Mouse (Mus musculus) intestine, postnatal 0 days (tissue): Measurements from ENCODE around the gene Cbx2. TPM values are rescaled to one million over a fixed set of nuclear protein-coding genes. Genes with fewer than 3 reads are reported as not detected.

ENCODE experiments used
- ATAC-seq: fragments of 200-750 bp; cut with Nextera tagmentation; 2 replicates; pipeline ENCODE4 v1.8.0; 2017; ENCODE audit warnings: mild to moderate bottlenecking, moderate TSS enrichment, moderate library complexity
- H3K27ac ChIP-seq: fragments of 300-500 bp; sonication (generic); 2 replicates; pipeline ENCODE4 v1.5.1; 2014; ENCODE audit warnings: mild to moderate bottlenecking, low read depth, low read length, moderate library complexity
- H3K27me3 ChIP-seq: fragments of 300-500 bp; sonication (generic); replicated peaks from 2 replicates; pipeline ENCODE4 v1.6.1; 2014; ENCODE audit warnings: low read length, mixed read lengths; ENCODE audit not compliant: control insufficient read depth, insufficient read depth
- H3K36me3 ChIP-seq: fragments of 300-500 bp; sonication (generic); 2 replicates; pipeline ENCODE4 v1.6.1; 2014; ENCODE audit warnings: mild to moderate bottlenecking, moderate library complexity; ENCODE audit not compliant: control insufficient read depth, insufficient read depth
- H3K4me1 ChIP-seq: fragments of 300-500 bp; sonication (generic); replicated peaks from 2 replicates; pipeline ENCODE4 v1.6.1; 2014; ENCODE audit warnings: antibody characterized with exemption, low read length, mixed read lengths; ENCODE audit not compliant: control insufficient read depth, insufficient read depth
- H3K4me2 ChIP-seq: fragments of 300-500 bp; sonication (generic); replicated peaks from 2 replicates; pipeline ENCODE4 v1.6.1; 2014; ENCODE audit warnings: low read depth, mild to moderate bottlenecking, moderate library complexity
- H3K4me3 ChIP-seq: fragments of 300-500 bp; sonication (generic); 2 replicates; pipeline ENCODE4 v1.5.1; 2014; ENCODE audit warnings: low read depth, low read length
- H3K9ac ChIP-seq: fragments of 300-500 bp; sonication (generic); 2 replicates; pipeline ENCODE4 v1.6.1; 2014; ENCODE audit warnings: mild to moderate bottlenecking, low read depth, low read length
- H3K9me3 ChIP-seq: fragments of 300-500 bp; sonication (generic); 2 replicates; pipeline ENCODE4 v1.6.1; 2016; ENCODE audit warnings: mixed run types; ENCODE audit not compliant: control insufficient read depth
- CTCF ChIP-seq: sonication (generic); IDR thresholded peaks from 2 replicates; pipeline ENCODE4 v1.5.1; 2016; ENCODE audit warnings: low read depth, mild to moderate bottlenecking, control low read depth, antibody characterized with exemption, moderate library complexity
- WGBS: fragments of 180-500 bp; shearing (Covaris S2); extraction: QIAGEN DNeasy Blood & Tissue Kit; methylation state at CpG from one replicate; pipeline ENCODE4 v1.1.7; 2014; 5-methylcytosine and 5-hydroxymethylcytosine counted together
- polyA plus RNA-seq: library from polyadenylated mRNA; unstranded; fragments of >200 nt; fragmentation: Nextera tagmentation; extraction: Ambion mirVana; gene quantifications from 2 replicates; pipeline ENCODE4 v1.2.1, GENCODE M21; 2015

The Cbx2 gene
- polyA plus RNA-seq, 1 experiment from 2014 or later = 4.9 TPM

DNA sequence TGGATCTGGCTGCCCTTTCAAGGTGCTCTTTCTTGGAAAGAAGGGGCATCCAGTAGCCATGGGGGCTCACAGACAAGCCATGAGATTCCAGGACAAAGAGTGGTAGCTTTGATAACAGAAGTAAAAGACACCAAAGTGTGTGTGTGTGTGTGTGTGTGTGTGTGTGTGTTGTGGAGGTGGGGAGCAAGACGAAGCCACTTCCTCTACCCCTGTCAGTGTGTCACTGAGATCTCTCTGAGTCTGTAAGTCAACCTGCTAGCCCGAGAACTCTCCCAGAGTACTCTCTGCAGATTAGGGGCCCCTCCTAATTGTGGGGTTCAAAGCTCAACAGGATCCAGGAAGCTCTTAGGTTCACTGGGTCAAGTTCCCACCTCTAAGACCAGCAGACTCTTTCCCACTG lies 27.6 kb downstream of the Cbx2 start:
- no peak overlapping the region for H3K9ac ChIP-seq
- H3K9me3 ChIP-seq = no peaks in the 10 kb centered on the region
- no peak overlapping the region for H3K27ac ChIP-seq
- H3K36me3 ChIP-seq = no peaks in the 10 kb centered on the region
- WGBS = 0% methylated on average over 2 of the region's 2 CpGs
- H3K4me3 ChIP-seq = no peak overlapping the region
- peaks cover 90% of the 10 kb centered on the region for H3K27me3 ChIP-seq
- no peak overlapping the region for H3K4me2 ChIP-seq
- peaks cover 28% of the 10 kb centered on the region for H3K4me1 ChIP-seq
- ATAC-seq = peak; percentile 51
- TF ChIP-seq CTCF = no peak

DNA sequence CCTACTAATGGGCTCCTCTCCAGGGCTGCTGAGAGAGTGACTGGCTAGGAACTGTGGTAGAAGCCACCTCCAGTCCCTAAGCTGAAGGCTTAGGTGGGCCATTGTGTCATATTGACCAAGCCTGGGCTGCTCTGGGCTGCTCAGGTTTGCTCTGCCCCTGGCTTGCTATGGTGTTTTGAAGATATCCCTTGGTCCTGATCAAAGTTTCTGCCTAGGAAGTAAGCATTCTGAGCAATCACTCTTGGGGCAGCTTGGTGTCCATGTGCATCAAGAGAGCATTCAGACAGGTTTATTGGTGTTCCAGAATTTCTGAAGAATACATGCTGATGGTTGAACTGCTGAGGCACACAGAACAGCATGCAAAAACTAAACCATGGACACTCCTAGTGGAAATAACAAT lies 28.7 kb downstream of the Cbx2 start:
- TF ChIP-seq CTCF = no peak
- Histone ChIP-seq H3K9me3 (no peaks in the 10 kb centered on the region), H3K27me3 (peaks cover 85% of the 10 kb centered on the region), H3K9ac (no peak overlapping the region), H3K36me3 (no peaks in the 10 kb centered on the region), H3K4me1 (peaks cover 26% of the 10 kb centered on the region), H3K4me2 (no peak overlapping the region), H3K27ac (no peak overlapping the region), H3K4me3 (no peak overlapping the region)
- no peak for ATAC-seq

DNA sequence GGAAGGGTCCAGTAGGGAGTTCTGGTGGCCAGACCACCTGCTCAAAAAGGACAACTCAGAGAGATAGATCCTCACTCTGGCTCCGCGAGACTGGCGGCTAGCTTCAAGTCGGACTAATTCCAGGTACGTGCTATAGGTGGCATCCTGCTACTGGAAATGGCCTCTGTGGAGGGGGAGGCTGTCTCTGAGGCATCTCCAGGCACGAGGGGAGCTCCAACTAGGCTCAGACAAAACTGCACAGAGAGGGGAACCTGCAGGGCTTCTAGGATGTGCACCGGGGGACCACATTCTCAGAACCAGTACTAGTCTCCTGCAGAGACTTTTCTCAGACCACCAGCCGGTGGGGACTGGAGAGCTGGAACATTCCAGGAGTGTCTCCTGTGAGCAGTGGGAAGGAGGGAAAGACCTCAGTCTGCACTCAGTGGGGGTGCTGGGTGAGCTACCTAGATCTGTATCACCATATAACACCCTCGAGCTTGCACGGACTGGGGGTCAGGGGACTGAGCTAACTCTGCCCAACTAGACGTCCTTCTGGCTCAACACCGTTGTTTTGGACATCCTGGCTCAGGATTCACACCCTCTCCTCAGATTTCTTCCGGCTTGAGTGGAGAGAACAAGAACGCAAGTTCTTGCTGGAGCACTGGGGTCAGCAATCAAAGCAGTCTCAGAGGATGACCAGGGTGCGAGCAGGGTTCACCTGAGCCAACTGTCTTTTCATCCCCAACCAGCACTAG lies 29.3 kb downstream of the Cbx2 start:
- peaks cover 78% of the 10 kb centered on the region for H3K27me3 ChIP-seq
- no peak overlapping the region for H3K27ac ChIP-seq
- H3K9me3 ChIP-seq = no peaks in the 10 kb centered on the region
- no peaks in the 10 kb centered on the region for H3K36me3 ChIP-seq
- 0 out of 2 replicates have a peak, but pooled peaks cover 20% of the 10 kb centered on the region for H3K4me1 ChIP-seq
- H3K4me2 ChIP-seq = 0 out of 2 replicates have a peak overlapping the region, but pooled peaks have one; percentile 9
- ATAC-seq = no peak
- 15% methylated on average over 15 of the region's 15 CpGs for WGBS
- H3K4me3 ChIP-seq = no peak overlapping the region
- TF ChIP-seq CTCF = peak; percentile 78
- no peak overlapping the region for H3K9ac ChIP-seq

DNA sequence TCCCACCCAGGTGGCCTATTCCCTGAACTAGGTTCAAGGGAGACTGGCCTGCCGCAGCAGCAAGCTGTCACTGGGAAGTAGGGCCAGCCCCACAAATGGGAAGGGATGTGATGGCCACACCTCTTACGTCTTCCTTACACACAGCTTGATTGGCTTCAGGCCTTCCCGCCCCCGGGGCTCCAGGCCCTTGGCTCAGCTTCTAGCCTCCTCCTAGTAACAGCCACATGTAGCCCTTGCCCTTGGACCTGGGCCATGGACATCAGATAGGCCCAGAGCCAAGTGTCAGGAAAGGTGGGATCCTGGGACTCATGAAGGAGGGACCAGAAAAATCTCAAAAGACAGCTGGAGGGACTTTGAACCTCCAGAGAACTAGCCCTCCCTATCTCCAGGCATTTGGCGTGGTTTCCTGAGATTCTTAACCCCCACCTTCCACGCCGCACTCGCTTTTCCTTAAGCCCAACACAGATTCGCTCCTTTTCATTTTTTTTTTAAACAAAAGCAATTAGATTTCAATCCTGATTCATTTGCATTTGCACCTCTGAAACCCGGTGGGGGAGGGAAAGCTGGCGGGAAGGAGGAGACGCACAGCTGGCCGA lies 30.0 kb downstream of the Cbx2 start:
- ATAC-seq = peak; percentile 56
- no peaks in the 10 kb centered on the region for H3K9me3 ChIP-seq
- WGBS = 3% methylated on average over 13 of the region's 13 CpGs

DNA sequence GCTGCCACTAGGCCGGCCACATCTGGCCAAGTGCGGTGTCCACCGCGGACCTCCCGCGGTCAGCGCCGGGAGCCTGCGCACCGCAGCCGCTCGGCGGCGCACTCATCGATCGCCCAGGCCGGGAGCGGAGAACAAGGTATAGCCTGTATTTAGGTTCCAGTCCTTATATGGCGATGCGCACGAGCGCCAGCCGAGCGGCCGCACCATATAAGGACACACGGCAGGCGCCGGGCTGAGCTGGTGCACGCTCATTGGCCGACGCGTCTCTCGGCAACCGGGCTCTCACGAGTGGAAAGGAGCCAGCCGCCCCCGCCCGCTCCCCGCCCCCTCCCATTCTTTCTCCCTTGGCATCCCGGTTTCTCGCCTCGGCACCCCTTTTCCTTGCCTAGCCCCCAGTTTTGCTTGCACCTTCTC lies 30.5 kb downstream of the Cbx2 start:
- Histone ChIP-seq H3K4me1 (peaks cover 30% of the 10 kb centered on the region), H3K4me3 (peak overlapping the region; percentile 33), H3K27me3 (peaks cover 76% of the 10 kb centered on the region), H3K36me3 (no peaks in the 10 kb centered on the region), H3K27ac (peak overlapping the region; percentile 41; the same call in 1 of the 2 replicates), H3K4me2 (peak overlapping the region; percentile 69), H3K9me3 (no peaks in the 10 kb centered on the region), H3K9ac (no peak overlapping the region; the same call in 1 of the 2 replicates)
- under 1% methylated on average over 34 of the region's 42 CpGs for WGBS
- ATAC-seq = peak; percentile 73
- peak; percentile 67 for TF ChIP-seq CTCF

More for the DNA sequence above, 30.0 kb downstream of the Cbx2 start:
- H3K36me3 ChIP-seq = no peaks in the 10 kb centered on the region
- no peak for TF ChIP-seq CTCF
- peak overlapping the region; percentile 69 for H3K4me2 ChIP-seq
- no peak overlapping the region; the same call in 1 of the 2 replicates for H3K9ac ChIP-seq
- peaks cover 27% of the 10 kb centered on the region; the same call in 1 of the 2 replicates for H3K4me1 ChIP-seq
- H3K27ac ChIP-seq = peak overlapping the region; percentile 41; the same call in 1 of the 2 replicates
- peak overlapping the region; percentile 33 for H3K4me3 ChIP-seq
- peaks cover 77% of the 10 kb centered on the region for H3K27me3 ChIP-seq

DNA sequence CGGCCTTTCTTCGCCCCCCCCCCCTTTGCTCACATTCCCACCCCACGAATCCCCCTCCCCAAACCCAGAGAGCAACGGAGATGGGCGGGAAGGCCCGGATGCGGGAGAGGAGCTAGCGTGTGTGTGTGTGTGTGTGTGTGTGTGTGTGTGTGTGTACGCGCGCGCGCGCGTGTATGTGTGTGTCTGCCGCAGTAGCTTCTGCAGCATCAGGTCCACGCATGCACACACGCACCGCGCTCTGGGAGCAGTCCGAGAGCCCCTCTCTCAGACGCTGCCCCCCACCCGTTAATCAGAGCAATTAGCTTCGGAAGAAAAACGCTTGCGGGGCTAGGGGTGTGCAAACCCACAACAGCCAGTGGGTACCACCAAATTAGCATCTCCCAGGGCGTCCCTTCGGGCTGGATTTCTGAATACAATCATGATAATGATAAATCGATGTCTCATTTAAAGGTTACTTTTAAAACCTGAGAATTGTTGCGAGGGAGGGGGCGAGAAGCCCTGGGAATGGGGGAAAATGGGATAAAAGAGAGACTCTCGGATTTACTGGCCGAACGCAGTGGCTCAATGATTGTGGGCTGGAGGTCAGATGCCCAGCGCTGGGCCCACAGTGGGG lies 31.1 kb downstream of the Cbx2 start:
- Histone ChIP-seq H3K27me3 (peaks cover 76% of the 10 kb centered on the region), H3K9me3 (no peaks in the 10 kb centered on the region), H3K36me3 (no peaks in the 10 kb centered on the region), H3K9ac (no peak overlapping the region), H3K27ac (no peak overlapping the region), H3K4me3 (peak overlapping the region; percentile 33), H3K4me2 (peak overlapping the region; percentile 69), H3K4me1 (peaks cover 36% of the 10 kb centered on the region)
- TF ChIP-seq CTCF = no peak
- WGBS = under 1% methylated on average over 34 of the region's 35 CpGs
- ATAC-seq = no peak
